Mouse (Mus musculus) urinary bladder, adult 18-20 months (tissue): ENCODE measurements at regions not wholly inside any gene's neighbourhood (a gene's known extent, or its start where the extent isn't known, plus 50 kb on each side); places are given as distances from the start of the nearest gene placed in this dataset.
A peak's percentile ranks its signal among the peaks of the same experiment; 100 is the strongest.

ENCODE experiments used
- DNase-seq, 2 experiments: peaks; one replicate each; pipeline ENCODE4 v3.0.0; 2022; ENCODE audit warnings: low spot score in 2 of 2, mixed read lengths in 2 of 2

GRCm38 (mm10) chr1:55807028-55807427, 401.3 kb downstream of the Plcl1 start:
- no peak for DNase-seq

GRCm38 (mm10) chr1:55808724-55809519, 403.2 kb downstream of the Plcl1 start:
- DNase-seq, result no peak

- no peak for DNase-seq
These were observed 406.8 kb downstream of the Plcl1 start for GRCm38 (mm10) chr1:55812486-55812885.

GRCm38 (mm10) chr1:55820866-55821500, 415.3 kb downstream of the Plcl1 start:
- DNase-seq, result no peak

- no peak for DNase-seq
These were observed 416.9 kb downstream of the Plcl1 start for GRCm38 (mm10) chr1:55822599-55822998.

DNA sequence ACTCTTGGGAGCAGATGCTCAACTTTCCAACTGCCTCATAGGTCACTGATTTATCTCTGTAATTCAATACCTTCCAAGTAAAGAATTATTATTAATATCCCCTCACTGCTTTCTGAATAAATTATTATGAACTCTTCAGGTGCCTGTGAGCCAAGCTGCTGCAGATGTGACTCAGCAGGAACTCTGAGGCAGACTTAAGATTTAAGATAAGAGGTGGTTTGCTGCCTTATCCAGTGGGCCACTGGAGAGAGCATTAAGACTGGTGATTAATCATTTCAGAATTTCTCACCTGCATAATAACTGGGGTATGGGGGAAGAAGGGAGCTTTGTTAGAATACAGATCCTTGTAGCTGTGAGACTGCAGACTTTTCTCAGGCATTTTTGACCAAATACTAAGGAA, 421.5 kb downstream of the Plcl1 start:
- no peak for DNase-seq

- no peak for DNase-seq
These were observed 429.6 kb downstream of the Plcl1 start for GRCm38 (mm10) chr1:55835281-55835680.

- DNase-seq, result no peak
These were observed 431.0 kb downstream of the Plcl1 start for GRCm38 (mm10) chr1:55836750-55837149.

- DNase-seq, result no peak
These were observed 431.6 kb downstream of the Plcl1 start for GRCm38 (mm10) chr1:55837366-55837765.

GRCm38 (mm10) chr1:55838168-55838567, 432.4 kb downstream of the Plcl1 start:
- peak; percentile 14 for DNase-seq

DNA sequence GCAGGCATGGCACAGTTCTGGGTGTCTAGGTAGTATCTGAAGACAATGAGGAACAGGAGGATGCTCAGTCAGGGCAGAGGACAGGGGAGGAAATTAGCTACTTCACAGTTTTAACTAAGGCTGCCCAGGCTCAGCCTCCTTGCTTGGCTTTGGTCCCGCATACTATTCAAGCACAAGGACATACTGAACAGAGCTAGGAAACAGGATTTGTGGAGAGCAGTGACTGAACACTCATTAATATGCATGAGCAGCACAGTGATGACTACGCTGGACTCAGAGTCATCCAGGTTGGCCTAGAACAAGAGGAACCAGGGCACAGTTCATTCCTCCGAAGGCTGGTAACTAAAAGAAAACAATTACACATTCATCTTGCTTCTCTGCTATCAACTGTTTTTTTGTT, 443.1 kb downstream of the Plcl1 start:
- DNase-seq, result no peak

DNA sequence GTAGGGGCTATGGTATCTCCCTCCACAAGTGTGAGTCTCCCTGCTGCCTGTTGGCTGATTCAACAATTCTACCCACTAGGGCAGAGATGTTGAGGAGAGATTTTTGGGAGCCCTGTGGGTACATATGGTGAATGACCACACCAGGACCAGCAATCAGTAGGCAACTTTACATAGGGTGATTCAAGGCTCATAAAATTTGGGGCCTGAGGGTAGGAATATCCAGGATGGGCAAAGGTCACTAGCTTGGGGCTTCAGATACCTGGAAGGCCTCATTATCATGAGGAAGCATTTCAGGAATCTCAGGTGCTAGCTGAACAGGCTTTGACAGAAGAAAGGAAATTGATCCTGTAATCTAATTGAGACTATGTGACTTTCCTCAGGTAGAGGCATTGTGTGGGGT, 446.6 kb downstream of the Plcl1 start:
- DNase-seq, result no peak

- no peak for DNase-seq
These were observed 453.4 kb downstream of the Plcl1 start for GRCm38 (mm10) chr1:55859113-55859512.

- no peak for DNase-seq
These were observed 457.4 kb downstream of the Plcl1 start for GRCm38 (mm10) chr1:55863113-55863512.

DNA sequence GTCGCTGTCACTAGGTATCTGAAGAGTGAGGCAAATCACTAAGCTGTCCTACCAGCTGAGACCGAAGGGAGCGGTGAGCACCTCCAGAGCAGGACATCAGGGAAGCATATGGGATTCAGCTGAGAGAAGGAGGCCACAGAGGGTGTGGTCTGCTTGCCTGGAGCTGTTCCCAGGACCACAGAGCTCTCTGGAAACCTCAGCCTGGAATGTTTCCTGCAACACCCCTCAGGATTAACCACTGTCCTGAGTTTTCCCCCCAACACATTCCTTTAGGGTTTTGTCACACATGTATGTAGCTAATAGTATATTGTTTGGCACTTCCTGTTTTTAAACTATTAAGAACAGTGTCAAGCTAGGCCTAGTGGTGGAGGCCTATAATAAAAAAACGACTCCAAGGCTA, 459.6 kb downstream of the Plcl1 start:
- no peak for DNase-seq

DNA sequence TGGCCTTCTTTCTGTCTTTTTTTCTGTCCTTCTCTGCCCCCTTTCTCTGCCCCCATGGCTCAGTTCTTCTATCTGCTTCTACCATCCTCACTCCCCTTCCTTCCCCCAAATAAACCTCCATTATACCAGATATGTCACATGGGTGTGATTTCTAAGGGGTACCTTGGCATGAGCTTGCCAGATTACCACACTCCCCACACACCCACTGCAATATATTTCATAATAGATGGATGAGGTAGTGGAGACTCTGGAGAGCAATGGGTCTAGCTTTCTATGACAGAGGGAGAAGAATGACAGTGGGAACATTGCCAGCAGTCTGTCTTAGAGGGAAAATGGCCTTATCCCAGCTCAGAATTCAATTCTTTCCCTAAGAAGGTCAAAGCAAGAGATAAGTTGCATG, 461.0 kb downstream of the Plcl1 start:
- no peak for DNase-seq

- no peak for DNase-seq
These were observed 467.9 kb downstream of the Plcl1 start for GRCm38 (mm10) chr1:55873583-55873982.

DNA sequence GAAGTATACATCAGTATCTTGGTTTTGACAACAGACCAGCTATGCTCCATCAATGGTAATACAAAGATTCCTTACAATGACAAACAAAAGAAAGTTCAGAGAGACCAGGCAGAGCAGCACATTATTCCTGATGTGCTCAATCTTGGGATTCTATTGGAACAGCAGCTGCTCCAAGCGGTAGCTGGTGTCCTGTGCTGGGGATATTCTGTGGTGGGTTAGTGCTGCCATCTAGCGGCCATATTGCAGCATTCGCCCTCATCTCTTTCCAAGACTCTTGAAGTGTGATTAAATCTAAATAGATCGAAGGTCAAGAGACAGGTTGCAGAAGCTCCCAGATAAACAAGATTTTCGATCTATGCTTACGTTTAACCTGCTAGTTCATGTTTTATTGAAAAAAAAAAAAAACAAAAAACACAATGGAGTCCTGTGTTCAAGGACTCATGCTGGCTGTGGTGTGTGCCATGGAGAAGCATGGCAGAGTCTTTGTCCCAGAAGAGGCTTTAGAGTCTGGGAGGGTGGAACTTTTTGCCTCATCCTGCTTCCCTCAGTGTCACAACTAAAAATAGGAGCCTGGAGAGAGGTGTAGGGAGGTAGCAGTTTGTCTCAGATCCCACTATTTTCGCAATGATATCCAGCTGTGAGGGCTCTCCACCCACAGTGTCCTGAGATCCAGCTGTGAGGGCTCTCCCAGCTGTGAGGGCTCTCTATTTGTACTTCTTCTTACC, 468.6 kb downstream of the Plcl1 start:
- peak; percentile 15 to 39 for DNase-seq

GRCm38 (mm10) chr1:55874868-55875144, 469.1 kb downstream of the Plcl1 start:
- no peak for DNase-seq

DNA sequence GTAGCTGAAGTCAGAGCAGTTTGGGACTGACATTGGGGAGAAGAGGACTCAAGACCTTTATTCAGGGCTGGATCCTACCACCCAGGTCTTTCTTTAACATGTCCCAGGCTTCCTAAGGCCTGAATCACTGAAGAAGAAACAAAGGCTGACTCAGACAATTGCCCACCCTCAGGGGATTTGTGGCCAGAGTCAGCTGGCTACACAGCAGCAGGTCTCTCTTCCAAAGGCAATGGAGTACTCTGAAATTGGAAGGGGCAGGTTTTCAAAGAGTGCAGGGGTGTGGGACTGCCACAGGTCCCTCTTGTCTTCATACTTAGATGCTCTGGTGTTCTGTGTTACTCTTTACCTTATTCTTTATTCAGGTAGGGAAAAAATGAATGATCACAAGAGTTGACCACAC, 478.9 kb downstream of the Plcl1 start:
- DNase-seq, result no peak

- peak in 1 of 2 experiments; percentile 23 for DNase-seq
These were observed 480.8 kb downstream of the Plcl1 start for GRCm38 (mm10) chr1:55886383-55887070.

DNA sequence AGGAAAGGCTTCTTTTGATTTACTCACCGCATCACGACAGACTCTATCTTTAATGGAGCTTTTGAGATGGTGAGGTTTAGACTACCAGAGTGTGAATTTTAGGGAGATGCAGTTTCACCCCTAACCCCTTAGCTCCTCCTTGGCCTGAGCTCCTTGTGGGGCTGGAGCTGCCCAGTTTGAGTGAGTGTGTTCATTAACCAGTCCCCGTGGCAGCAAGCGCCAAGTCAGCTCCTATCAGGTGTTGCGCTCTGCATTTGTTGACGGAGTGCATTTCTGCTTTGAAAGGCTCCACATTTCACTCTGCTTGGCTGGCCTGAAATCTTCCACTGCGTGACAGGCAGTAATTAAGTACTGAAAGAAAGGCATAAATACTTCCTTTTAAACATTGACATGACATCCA, 481.7 kb downstream of the Plcl1 start:
- DNase-seq, result no peak
